Mouse (Mus musculus) spleen, adult 2 months (tissue): ENCODE results near the gene P4hb.

Experiments used
- CTCF ChIP-seq: fragments of 200-500 bp; IDR thresholded peaks from 2 replicates; pipeline ENCODE4 v1.5.1; 2011; ENCODE audit warnings: mild to moderate bottlenecking, inconsistent platforms; ENCODE audit not compliant: insufficient read depth, insufficient read length, insufficient replicate concordance; ENCODE audit errors: extremely low read depth
- POLR2A ChIP-seq: fragments of 200-500 bp; IDR thresholded peaks from 2 replicates; pipeline ENCODE4 v1.6.1; 2011; ENCODE audit warnings: low read depth, low read length, inconsistent platforms

GRCm38 (mm10) chr11:120548214-120548613, 24.8 kb downstream of the P4hb start:
- TF ChIP-seq CTCF (no peak), POLR2A (no peak)
